Mouse (Mus musculus) cortical plate, adult 2 months (tissue): ENCODE measurements at regions not wholly inside any gene's neighbourhood (a gene's known extent, or its start where the extent isn't known, plus 50 kb on each side); places are given as distances from the start of the nearest gene placed in this dataset.

Source experiments
- CTCF ChIP-seq: fragments of 200-500 bp; IDR thresholded peaks from 2 replicates; pipeline ENCODE4 v1.5.1; 2011; ENCODE audit warnings: mild to moderate bottlenecking, control low read depth, low read length; ENCODE audit not compliant: insufficient read depth; ENCODE audit errors: extremely low read depth
- POLR2A ChIP-seq: fragments of 200-500 bp; IDR thresholded peaks from 2 replicates; pipeline ENCODE4 v1.6.1; 2011; ENCODE audit warnings: mild to moderate bottlenecking, low read length, control low read depth; ENCODE audit not compliant: insufficient read depth; ENCODE audit errors: extremely low read depth

- no peak for TF ChIP-seq CTCF
- TF ChIP-seq POLR2A = no peak
These were observed 101.1 kb upstream of the Arhgap5 start for GRCm38 (mm10) chr12:52402711-52403110.
